Mouse (Mus musculus) skeletal muscle tissue, postnatal 0 days (tissue): ENCODE measurements around the gene Sdhaf4. TPM values are rescaled to one million over a fixed set of nuclear protein-coding genes. Genes with fewer than 3 reads are reported as not detected.

Source experiments
- polyA plus RNA-seq: library from polyadenylated mRNA; unstranded; fragments of >200 nt; fragmentation: Nextera tagmentation; extraction: Ambion mirVana; gene quantifications from 2 replicates; pipeline ENCODE4 v1.2.1, GENCODE M21; 2015

Sdhaf4 gene
- 134 and 135 TPM in 2 replicates for polyA plus RNA-seq

DNA sequence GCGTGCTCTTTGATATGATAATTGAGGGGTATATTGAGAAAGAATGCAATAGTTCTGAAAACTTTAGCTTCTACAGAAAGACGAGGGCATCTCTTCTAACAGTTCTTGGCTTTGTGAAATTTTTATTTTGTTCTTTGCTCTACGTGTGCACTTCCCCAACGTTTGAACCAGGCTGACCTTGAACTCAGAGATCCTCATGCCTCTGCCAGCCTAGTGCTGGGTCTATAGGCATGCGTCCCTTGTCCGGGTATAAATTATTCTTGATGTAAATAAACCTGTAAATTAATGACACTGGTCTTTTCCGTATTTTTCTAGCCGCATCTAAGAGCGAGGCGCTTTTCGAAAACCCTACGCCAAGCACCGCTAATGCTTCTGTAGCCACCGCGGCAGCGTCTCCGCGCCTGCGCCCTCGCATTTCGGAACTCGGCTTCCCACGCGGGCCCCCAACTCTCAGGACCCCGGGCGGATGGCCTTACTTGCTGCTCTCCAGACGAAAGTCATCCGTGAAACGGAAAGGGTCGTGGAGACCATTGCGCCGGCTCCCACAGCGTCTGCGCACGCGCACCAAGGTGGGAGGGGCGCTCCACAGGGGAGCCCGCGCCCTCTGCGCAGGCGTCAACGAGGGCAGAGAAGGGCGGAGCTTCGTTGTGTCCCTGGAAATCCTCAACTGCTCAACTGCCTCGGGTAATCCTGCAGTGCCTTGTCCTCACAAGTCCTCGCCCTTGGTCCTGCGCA is at the start of gene Sdhaf4:
Gene Sdhaf4, minus strand, starts transcription at position 587 of the 735 bp plus-strand sequence.

Other genes starting within 250 kb of the Sdhaf4 start
- gene B3gat2, start 243.9 kb downstream of the Sdhaf4 start, polyA plus RNA-seq, result 0.14 and 0.15 TPM in 2 replicates
- 34.7 and 35.1 TPM in 2 replicates for gene Smap1, start 83.3 kb downstream of the Sdhaf4 start, polyA plus RNA-seq
- gene Fam135a, start 94.7 kb upstream of the Sdhaf4 start, polyA plus RNA-seq, result 14.7 and 18.5 TPM in 2 replicates
- 0.28 and 4.5 TPM in 2 replicates for gene Col9a1, start 172.0 kb upstream of the Sdhaf4 start, polyA plus RNA-seq